Mouse (Mus musculus): ENCODE results near the gene Numbl.

Gene Numbl

GRCm38 (mm10) chr7:27326101-27326880 lies 68.1 kb downstream of the Numbl start:
- DNase-seq (ENCODE audit: low read depth), result no peak

- no peak for DNase-seq (ENCODE audit: low read depth)
Observed at GRCm38 (mm10) chr7:27327500-27327899, 69.3 kb downstream of the Numbl start.

- no peak for DNase-seq (ENCODE audit: low read depth)
Observed at GRCm38 (mm10) chr7:27328161-27328560, 69.9 kb downstream of the Numbl start.

GRCm38 (mm10) chr7:27328648-27329047 lies 70.4 kb downstream of the Numbl start:
- DNase-seq (ENCODE audit: low read depth), result no peak

- DNase-seq (ENCODE audit: low read depth), result peak; percentile 94
Observed at GRCm38 (mm10) chr7:27329326-27329947, 71.2 kb downstream of the Numbl start.

- no peak for DNase-seq (ENCODE audit: low read depth)
Observed at GRCm38 (mm10) chr7:27329981-27330380, 71.7 kb downstream of the Numbl start.

GRCm38 (mm10) chr7:27330709-27331540 lies 72.7 kb downstream of the Numbl start:
- peak; percentile 97 for DNase-seq (ENCODE audit: low read depth)

- no peak for DNase-seq (ENCODE audit: low read depth)
Observed at GRCm38 (mm10) chr7:27331541-27331851, 73.3 kb downstream of the Numbl start.
